Mouse (Mus musculus): ENCODE results near the gene Tm4sf4.

GRCm38 (mm10) chr3:57426351-57426750 lies 1.2 kb downstream of the Tm4sf4 start:
- TF ChIP-seq EP300 (IDR thresholded peaks at IDR 0.05; ENCODE audit: low read depth) (no peak), CTCF (IDR thresholded peaks at IDR 0.05; ENCODE audit: low read depth) (no peak)
